Mouse (Mus musculus) 416B (cell line): ENCODE data around the gene Efna5.
A peak's percentile ranks its signal among the peaks of the same experiment; 100 is the strongest.

Experiments used
- DNase-seq: peaks from one replicate; pipeline ENCODE4 v3.0.0; 2011; ENCODE audit warnings: low read depth

Efna5 gene

DNA sequence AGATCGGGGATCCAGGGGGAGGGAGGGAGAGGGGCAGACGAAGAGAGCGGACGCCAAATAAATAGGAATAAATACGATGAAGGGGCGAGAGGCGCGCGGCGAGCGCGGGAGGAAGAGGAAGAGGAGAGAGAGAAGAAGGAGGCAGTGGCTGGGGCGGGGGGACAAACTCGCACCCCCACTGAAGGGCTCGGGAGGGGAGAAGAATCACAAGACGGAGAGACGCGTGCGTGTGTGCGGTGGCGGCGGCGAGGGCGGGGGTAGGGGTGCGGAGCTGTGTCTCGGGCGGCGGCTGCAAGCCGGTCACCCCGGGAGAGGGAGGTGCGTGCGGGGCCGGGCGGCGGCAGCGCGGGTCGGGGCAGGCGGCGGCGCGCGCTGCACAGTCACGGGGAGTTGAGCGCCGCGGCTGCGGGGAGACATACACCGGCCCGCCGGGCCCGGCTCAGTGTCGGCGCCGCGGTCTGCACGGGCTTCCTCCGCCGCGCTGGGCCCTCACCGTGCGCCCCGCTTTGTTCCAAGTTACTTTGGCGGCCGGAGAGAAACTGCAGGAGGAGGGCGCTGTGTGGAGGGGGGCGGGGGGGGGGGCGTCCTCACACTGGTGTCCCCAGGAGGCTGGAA, at the start of gene Efna5:
Gene Efna5, minus strand, starts transcription at position 142 of the 615 bp plus-strand sequence.
- DNase-seq, result no peak

- no peak for DNase-seq
Observed at GRCm38 (mm10) chr17:62915304-62915703, 34.2 kb upstream of the Efna5 start.

DNA sequence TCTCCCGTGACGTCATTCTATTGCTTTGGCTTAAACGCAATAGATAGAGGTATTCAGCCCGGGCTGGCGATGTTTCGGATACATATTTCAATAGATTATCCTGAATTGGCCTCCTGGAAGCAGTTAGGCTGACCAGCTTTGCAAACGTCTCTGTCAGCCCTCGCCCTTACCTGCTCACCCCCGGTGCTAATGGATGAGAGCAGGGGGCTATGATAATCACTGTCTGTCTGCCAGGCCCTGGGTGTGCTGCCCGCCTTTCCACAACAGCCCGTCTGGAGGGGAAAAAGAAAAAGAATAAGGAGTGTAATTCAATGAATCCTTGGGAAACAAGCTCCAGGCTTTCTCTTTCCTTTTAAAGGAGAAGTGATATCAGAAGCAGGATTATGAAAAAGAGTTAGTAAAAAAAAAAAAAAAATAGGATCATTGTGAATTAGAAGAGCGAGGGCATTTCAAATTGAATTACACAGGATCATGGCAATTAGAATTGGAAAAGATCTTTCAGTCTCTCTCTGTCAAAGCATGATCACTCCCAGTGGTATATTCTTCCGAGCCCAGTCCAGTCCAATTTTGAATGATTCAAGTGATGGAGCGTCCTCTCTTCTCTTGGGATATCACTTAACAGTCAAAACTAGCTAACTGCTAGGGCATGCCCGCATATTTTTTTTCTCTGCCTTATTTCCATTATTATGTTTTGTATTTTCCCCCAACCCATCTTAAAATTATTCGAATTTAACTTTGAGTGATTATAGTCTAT, 24.8 kb upstream of the Efna5 start:
- DNase-seq, result no peak

GRCm38 (mm10) chr17:62899066-62899465, 17.9 kb upstream of the Efna5 start:
- DNase-seq, result no peak

DNA sequence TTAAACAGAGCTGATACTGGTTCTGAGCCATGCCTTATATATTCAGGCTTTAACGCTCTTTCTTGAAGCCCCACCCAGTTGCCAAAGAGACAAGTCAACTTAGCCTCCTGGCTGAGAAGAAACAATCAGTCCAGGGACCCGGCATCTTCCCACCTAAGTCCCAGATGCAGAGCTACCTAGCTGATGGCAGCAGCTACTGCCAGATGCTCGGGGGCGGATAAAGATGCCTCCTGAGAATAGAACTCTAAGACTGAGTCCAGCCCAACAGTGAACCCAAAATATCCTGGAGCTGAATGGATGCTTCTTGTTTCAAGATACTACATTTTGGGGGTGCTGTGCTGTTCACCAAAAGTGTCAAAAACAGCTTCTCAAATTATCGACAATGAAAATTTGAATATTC, 8.9 kb upstream of the Efna5 start:
- no peak for DNase-seq

DNA sequence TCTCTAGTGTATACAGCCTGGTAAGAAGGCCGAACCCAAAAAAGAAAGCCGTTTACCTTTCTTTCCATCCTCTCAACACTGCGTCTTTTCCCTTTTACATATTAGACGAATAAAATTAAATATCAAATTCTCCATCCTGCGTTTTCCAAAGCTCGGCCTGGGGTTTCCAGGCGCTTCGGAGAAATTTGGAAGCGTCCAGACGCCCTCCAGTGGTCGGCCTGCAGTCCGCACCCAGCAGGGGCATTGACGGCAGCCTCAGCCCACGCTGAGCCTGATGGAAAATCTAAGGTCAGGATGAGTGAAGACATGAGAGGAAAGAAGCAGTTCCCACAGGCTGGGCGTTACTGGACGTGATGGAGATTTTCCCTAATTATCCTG, 3.0 kb upstream of the Efna5 start:
- no peak for DNase-seq

- DNase-seq, result no peak
Observed at GRCm38 (mm10) chr17:62883476-62884128, 2.5 kb upstream of the Efna5 start.

DNA sequence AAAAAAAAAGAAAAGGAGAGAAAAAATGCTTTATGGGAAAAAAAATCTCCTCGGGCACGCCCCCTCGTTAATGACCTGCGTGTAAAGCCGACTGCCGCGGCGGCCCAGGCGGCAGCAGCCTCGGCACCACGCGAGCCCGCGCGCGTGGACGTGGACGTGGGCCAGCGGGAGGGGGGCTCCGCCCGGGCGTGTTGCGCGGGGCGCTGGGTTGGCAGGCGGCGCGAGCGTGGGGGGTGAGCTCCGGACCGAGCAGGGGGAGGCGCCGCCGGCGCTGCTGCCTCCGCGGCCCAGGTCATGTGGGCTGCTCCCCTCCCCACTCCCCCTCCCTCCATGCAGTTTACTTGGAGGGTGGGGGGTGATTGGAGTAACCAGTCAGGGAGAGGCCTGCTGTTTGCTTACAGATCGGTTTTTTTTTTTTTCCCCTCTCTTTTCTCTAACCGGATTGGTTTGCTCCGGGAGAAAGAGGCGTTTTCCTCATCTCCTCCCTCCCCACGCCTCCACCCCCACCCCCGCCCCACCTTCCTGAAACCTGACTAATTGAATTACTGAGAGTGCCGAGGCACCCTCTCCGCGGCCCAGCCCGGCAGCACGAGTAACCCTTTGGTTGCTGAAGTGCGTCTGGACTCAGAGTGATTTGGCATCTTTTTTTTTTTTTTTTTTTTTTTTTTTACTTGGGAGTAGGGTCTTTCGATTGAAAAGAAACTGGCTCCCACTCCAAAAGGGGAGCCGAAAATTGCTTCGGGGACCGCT, 1.8 kb upstream of the Efna5 start:
- no peak for DNase-seq

GRCm38 (mm10) chr17:62881791-62882725, 941 bp upstream of the Efna5 start:
- no peak for DNase-seq

DNA sequence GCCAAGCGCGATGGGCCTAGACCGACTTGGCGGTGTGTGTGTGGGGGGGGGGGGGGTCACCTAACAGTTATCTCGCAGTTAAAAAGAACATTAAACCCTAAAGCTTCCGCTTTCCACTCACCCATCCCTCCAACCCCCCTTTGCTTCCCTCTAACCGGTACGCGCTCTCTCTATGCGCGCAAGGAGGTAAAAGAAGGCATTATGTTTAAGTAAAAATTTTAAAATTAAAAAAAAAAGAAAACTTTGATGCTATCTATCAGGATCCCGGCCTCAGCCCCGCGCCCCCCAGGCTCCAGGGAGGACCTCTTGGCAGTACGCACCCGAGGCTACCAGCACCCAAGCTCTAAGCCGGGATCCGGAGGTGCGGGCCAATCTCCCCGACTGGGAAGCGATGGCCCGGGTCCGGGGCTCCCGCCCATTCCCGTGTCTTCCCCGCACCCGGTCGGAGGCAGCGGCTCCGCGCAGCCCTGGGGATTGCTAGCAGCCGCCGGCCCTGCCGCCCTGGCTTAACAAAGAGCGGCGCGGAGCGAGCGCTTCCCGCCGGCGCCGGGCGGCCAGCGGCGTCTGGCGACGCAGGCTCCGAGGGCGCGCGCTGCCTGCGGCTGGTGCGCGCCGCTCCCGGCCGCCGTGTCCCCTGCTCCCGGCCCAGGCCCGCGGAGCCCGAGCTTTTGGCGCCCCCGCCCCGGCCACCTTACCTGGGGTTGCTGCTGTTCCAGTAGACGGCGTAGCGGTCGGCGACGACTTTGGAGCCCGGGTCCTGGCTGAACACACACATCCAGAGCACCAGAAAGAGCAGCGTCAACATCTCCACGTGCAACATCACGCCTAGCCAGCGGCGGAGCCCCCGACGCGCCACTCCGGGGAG, 574 bp downstream of the Efna5 start:
- DNase-seq, result no peak

- DNase-seq, result no peak
Observed at GRCm38 (mm10) chr17:62879526-62880310, 1.4 kb downstream of the Efna5 start.

DNA sequence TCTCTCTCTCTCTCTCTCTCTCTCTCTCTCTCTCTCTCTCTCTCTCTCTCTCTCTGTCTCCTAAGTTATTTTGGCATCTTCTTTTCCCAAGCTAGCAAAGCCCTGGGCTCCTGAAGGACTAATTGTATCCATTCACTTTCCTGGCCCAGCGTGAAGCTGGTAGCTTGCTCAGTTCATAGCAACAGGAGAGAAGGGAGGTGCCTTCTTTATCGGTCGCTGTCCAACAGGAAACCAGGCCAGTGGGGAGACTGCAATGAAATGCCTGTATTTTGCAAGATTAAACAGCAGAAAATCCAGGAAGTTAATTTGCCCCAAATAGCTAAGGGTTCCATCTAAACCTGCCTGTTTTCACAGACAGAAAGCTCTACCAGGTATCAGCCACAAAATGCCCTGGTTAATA, 5.4 kb downstream of the Efna5 start:
- no peak for DNase-seq

GRCm38 (mm10) chr17:62871928-62872327, 9.2 kb downstream of the Efna5 start:
- no peak for DNase-seq

GRCm38 (mm10) chr17:62871191-62871590, 9.9 kb downstream of the Efna5 start:
- no peak for DNase-seq

DNA sequence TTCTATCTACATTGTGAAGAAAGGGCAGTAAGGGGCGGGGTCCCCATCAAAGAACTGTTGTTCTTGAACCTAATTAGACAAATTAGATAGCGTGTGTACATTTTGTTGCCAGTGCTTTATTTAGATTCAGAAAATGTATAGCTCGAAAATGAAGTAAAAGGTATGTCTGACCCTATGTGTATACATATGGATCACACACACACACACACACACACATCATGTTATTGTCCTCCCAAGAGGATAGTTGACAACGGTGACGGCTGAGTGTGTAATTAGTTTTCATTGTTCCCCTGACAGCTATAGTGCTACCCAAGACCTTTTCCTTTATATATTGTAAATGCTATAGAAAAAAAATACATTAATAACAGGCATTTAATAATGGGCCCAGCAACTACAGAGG, 10.7 kb downstream of the Efna5 start:
- no peak for DNase-seq

DNA sequence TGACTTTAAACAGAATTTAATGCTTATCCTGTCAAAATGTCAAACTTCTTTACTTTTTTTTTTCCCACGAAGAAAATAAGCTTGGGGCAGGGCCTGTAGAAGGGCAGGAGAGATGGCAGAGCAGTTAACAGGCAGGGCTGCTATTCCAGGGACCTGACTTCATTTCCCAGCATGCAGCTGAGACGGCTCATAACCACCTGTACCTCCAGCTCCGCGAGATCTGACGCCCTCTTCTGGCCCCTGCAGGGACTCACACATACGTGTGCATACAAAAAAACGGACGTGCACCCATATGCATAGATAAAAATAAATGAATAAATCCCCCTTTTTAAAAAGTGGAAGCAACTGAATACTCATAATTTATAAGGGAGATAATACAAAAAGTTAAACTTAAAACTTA, 16.2 kb downstream of the Efna5 start:
- no peak for DNase-seq

GRCm38 (mm10) chr17:62863004-62863403, 18.1 kb downstream of the Efna5 start:
- DNase-seq, result no peak

DNA sequence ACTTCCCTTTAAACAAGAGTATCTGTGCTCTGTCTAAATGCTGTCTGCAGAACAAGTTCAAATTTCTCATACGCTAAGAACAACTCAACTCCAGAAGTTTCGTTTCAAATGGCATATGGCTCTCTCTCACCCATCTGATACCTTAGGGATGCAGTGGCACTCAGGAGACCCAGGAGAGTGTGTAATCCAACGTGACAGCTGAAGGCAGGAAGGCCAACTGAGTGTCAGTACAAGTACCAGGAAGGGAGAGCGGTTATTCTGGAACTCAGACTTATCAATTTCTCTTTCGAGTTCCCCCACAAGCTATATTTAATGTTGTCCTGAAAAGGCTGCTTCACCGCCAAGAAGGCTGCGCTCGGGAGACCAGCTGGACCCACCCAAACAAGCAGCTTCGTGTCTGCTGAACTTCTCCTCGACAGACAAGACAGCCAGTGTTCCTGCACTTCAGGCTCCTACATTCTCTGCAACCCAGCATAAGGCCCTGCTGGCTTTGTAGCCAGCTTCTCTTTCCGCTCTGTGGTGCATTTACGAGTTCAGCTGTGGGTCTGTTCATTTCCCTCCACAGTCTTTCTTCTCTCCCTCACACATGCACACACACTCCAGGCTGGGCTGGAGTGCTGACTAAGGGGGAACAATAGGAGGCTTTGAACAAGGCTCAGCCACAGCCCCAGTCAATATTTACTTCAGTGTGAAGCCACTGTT, 18.7 kb downstream of the Efna5 start:
- DNase-seq, result no peak

- DNase-seq, result peak; percentile 22
Observed at GRCm38 (mm10) chr17:62857275-62857674, 23.8 kb downstream of the Efna5 start.
